Mouse (Mus musculus) megakaryocyte progenitor cell, adult 5-6 weeks (primary cell): ENCODE measurements around the gene Pih1d1. TPM values are rescaled to one million over a fixed set of nuclear protein-coding genes. Genes with fewer than 3 reads are reported as not detected.

Experiments
- ATAC-seq: replicated peaks from 2 replicates; pipeline ENCODE4 v1.8.0; 2016; ENCODE audit warnings: mild to moderate bottlenecking, moderate TSS enrichment, inconsistent platforms; ENCODE audit not compliant: poor library complexity
- total RNA-seq, 2 experiments: library from RNA; stranded (forward) in 1 of 2; stranded (reverse) in 1 of 2; fragments of 157-497, 149-512 nt in 1 of 2; fragments of 200-1000 nt in 1 of 2; gene quantifications; 2 replicates each; pipeline versions ENCODE4 v1.2.3 to v1.2.4; 2015 to 2017

Gene Pih1d1
- total RNA-seq, 2 experiments from 2014 or later, result 61.8 to 146 TPM

DNA sequence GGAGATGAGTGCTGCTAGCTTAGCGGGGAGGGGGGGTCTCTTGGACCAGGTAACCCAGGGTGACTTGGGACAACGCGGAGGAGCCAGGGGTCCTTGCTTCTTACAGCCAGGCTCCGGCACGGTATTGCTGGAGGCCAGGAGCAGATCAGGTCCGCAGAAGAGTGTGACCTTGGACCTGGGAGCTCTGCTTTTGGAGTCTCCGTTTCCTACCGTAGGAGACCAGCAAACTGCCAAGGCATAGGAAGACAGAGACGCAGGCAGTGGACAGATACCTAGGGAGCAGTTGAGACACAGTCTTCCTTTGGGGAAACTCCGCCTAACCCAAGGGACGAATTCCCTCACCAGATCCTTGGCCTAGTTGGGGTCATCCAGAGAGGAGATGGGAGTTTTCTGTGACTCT is 11.6 kb downstream of the Pih1d1 start:
- ATAC-seq, result no peak

DNA sequence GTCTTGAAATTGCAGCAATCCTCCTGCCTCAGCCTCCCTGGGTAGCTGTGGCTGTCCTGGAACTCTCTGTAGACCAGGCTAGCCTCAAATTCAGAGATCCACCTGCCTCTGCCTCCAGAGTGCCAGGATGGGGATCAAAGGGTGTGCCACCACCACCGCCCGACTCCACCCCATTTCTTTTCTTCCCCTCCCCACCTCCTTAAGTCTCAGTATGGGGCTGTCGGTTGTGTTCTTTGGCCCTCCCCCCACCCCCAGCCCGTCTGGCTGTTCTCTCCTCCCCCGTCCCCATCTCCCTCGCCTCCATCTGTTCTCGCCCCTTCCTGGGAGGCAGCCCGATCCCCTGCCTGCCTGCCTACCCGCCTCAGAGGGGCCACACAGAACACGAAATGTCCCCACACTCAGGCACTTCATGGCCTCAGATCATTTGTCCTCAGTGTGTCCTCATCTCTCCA is 12.9 kb downstream of the Pih1d1 start:
- no peak for ATAC-seq

DNA sequence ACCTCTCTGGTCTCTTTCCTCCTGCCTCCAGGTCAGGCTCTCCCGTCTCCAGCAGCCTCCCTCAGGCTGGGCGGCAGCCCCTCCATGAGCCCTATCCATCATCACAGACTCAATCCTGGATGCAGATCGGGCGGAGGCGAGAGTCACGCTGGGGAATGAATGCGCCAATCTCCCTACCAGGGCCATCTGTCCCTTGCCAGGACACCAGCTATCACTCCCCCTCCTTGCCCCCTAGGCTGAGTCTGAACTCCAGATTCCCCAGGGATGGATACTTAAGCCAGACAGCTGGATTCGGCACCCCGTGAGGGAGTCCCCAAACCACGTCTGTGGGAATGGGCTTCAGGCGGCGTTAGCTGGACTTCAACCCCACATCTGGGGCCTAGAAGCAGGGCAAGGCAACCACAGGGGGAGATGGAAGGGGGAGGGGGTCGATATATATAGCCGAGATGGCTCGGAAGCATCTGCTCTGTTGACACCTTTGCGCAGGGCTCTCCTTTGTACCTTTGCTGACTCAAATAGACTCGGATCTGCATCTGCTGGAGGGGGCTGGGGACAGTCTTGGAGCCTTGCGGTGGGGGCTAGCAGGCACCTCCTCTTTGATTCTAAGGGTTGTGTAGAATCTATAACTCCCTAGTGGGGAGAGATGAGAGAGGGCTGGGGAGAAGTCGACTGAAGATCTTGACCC is 13.8 kb downstream of the Pih1d1 start:
- ATAC-seq, result no peak

DNA sequence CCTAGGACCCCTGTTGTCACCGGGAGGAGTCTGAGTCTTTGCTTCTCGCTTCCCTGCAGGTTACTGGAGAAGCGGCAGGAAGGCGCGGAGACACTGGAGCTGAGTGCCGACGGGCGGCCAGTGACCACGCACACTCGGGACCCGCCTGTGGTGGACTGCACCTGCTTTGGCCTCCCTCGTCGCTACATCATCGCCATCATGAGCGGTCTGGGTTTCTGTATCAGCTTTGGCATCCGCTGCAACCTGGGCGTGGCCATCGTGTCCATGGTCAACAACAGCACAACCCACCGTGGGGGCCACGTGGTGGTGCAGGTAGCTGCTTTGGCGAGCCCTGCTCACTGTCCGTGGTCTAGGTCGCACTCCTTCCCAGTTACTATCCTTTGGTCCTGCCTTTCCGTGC is 14.6 kb downstream of the Pih1d1 start:
- no peak for ATAC-seq

DNA sequence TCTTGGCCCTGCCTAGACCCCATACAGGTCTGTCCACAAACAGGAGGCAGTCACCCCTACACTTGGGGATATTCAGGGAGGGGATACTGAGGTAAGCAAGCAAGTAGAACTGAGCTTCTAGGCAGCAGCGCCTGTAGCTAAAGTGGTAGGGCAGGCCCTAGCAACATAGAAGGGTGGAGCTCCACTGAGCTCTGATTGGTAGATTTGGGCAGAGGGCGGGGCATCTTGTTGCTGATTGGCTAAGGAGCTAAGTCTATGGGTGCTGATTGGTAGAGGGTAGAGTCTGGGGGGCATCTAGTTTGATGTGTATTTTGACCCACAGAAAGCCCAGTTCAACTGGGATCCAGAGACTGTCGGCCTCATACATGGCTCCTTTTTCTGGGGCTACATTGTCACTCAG is 15.4 kb downstream of the Pih1d1 start:
- peak; percentile 30; the same call in 1 of the 2 replicates for ATAC-seq

DNA sequence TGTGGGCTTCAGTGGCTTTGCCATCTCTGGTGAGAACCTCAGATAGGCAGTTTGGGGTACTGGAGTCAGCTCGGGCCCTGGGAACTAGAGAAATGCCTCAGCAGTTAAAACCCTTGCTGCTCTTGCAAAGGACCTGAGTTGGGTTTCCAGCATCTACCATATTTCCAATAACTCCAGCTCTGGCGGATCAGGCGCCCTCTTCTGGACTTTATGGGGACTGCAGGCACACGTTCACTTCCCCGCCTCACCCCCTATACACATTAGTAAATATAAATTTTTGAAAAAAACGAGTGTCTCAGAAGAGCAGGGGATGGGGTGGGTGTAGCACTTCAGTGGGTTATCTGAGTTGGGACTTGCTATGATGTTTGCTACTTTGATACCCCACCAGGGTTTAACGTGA is 18.9 kb downstream of the Pih1d1 start:
- peak; percentile 56 for ATAC-seq

DNA sequence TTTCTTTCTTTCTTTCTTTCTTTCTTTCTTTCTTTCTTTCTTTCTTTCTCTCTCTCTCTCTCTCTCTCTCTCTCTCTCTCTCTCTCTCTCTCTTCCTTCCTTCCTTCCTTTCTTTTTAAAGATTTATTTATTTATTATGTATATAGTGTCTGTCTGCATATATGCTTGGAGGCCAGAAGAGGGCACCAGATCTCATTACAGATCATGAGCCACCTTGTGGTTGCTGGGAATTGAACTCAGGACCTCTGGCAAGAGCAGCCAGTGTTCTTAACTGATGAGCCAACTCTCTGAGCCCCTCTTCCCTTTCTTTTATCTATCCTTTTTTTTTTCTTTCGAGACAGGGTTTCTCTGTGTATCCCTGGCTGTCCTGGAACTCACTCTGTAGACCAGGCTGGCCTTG is 19.7 kb downstream of the Pih1d1 start:
- ATAC-seq, result peak; percentile 50

DNA sequence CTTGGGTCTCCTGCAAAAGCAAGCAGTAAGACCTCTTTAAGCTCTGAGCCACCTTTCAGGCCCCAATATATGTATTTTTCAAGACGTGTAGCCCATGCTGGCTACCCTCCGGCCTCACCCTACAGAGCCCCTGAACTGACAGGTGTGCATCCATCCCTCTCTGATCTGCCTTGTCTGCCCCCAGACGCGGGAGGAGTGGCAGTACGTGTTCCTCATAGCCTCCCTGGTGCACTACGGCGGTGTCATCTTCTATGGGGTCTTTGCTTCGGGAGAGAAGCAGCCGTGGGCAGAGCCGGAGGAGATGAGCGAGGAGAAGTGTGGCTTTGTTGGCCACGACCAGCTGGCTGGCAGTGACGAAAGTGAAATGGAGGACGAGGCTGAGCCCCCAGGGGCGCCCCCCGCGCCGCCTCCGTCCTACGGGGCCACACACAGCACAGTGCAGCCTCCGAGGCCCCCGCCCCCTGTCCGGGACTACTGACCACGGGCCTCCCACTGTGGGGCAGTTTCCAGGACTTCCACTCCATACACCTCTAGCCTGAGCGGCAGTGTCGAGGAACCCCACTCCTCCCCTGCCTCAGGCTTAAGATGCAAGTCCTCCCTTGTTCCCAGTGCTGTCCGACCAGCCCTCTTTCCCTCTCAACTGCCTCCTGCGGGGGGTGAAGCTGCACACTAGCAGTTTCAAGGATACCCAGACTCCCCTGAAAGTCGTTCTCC is 20.6 kb downstream of the Pih1d1 start:
- no peak for ATAC-seq

DNA sequence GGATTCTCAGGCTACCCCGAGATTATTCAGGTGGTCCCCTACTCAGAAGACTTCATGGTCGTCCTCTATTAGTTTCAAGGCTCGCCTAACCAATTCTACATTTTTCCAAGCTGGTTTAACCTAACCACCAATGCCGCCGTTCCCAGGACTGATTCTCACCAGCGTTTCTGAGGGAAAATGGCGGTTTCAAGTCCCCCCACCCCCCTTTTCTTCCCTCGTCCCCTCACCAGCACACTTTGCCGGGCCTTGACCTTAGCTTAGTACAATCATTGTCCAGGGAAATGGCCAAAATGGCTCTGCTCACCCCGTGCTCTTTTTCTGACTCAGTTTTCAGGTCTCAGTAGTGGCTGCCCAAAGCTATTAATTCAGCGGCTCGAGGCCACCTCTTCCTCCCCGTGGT is 21.3 kb downstream of the Pih1d1 start:
- ATAC-seq, result no peak

DNA sequence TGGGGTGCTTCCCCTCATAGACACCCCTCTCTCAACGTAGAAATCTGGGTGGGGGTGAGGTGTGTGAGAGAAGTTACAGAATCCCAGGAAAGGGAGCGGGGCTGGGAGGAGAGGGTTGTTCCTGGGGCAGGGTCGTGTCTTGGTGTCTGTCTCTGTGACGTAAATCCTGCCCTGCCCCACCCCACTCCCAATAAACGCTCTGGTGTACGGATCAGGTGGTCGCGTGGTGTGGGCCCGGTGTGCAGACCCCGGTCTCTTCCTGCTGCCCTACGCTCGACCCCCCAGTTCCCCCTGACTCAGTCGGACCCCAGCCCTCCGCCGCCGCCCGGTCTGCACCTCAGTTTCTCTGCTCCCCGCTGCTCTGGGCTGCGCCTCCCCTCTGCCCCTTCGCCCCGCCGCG is 21.8 kb downstream of the Pih1d1 start:
- ATAC-seq, result no peak

DNA sequence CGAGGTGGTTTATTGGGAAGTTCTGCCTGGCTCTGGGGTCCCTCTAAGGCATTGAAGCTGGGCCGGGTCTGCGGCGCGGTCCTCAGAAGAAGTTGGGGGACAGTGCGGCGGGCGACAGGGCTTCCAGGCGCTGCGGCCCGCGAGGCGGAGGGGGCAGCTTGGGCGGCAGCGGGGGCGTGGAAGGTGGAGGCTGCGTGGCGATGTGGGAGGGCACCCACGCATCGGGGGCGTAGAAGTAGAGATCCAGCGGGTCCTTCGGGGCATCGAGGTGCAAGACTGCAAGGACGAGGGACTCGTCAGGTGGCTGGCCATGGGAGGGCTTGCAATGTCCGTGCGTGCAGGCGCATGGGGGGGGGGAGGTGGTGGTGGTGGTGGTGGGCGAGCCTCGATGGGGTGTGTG is 22.3 kb downstream of the Pih1d1 start:
- ATAC-seq, result no peak

DNA sequence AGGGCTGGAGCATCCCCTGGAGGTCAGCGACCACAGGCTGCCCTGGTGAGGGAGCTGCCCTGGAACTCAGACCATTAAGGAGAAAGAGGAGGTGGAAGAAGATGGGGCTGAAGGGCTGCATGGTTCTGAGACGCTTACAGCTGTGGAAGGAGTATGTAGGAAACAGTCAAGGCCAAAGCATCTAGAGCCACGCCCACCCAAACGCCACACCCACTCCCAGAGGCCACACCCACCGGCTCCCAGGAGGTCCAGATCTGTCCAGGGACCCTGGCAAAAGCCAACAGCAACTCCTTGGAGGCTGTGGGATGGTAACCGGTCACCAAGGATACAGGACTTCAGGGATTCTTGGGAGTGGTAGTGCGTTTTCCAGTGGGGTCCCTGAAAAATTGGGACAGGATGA is 24.4 kb downstream of the Pih1d1 start:
- ATAC-seq, result no peak

DNA sequence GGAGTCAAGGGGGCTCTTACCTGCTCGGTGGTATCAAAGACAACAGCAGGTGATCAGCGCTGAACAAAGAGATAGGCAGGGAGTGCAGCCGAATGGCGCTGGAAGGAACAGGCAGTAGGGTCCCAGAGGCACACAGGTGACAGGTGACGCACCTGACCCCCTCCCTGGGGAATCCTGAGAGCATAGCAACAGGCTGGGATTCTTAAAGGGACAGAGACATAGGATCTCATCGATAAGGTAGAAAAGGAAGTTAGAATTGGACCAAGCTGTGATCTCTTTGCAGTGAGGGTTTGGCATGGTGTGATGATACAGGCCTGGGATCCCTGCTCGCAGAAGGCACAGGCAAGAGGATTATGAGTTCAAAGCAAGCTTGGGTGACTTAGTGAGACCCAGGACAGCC is 25.4 kb downstream of the Pih1d1 start, which contains the start of gene Gfy:
TSS of gene Gfy (minus strand) at position 101 of the 400 bp plus-strand sequence.
- ATAC-seq, result no peak

DNA sequence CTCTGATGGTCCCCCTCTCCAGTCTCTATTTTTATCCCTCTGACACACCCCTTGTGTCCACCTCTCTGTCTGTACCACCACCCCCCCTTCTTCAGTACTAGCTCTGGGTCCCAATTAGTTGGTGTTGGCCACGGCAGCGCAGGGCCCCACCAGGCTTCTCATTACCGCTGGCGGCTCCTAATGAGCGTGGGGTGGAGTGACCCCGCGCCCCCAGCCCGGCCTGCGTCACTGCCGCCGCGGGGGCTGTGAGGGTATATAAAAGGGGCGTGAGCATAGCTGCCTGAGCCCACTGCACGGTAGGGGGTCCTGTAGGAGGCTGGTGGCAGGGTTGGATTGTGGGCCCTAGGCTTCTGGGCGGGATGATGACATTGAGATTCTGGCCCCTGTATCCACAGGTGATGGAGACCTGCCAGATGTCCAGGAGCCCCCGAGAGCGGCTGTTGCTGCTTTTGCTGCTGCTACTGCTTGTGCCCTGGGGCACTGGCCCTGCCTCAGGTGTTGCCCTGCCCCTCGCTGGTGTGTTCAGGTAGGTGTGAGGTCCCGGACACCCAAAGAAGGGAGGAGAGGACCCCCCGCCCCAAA is 26.9 kb downstream of the Pih1d1 start, which contains the start of gene Pth2:
TSS of gene Pth2 (plus strand) at position 100 of the 582 bp plus-strand sequence.
- ATAC-seq, result no peak

DNA sequence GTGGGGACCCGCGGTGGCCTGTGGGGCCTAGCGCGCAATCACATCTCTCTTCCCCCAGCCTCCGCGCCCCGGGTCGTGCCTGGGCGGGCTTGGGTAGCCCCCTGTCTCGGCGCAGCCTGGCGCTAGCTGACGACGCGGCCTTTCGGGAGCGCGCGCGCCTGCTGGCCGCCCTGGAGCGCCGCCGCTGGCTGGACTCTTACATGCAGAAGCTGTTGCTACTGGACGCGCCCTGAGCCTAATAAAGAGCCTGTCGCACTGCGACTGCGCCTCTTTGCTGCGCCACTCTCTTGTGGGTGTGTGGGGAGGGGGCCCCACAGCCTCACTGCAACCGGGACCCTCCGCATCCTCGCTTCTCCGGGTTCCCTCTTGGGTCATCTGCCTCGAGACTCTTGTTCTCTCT is 27.4 kb downstream of the Pih1d1 start:
- peak; percentile 20 for ATAC-seq

DNA sequence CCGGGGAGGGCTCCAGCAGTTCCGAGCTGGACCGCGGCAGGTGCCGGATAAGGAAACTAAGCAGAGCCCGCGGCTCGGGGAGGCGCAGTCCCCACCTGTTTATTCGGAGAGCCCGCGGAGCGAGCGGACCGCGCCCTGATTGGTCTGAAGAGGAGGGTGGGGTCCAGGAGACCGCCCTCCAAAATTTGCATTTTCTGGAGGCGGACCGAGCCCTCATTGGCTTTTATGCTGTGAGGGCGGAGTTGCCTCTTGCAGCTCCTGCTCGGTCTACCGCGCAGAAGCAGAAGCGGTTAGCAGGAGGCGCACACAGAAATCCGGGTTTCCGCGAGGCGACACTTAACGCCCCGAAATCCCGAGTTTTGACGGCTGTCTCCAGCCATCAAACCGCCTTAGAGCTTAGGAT is 28.1 kb downstream of the Pih1d1 start:
- ATAC-seq, result peak; percentile 96

DNA sequence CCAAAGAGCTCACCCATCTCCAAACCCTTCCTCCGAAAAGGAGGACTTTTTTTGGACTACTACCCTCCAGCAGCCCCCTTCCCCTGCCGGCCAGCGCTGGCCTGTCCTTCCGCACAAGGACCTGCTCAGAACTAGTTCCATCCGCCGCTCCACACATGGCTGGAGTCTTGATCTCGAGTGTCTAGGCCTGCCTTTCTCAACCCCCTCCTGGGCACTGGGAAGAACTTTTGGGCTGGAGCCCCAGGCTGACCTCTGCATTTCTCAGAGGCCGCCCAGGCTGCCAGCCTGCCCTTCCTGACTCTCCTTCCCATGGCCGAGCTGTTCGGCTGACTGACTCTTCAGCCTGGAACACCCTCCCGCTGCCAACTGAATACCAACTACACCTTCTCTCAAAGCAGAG is 28.5 kb downstream of the Pih1d1 start:
- 0 out of 2 replicates have a peak, but pooled peaks have one; percentile 2 for ATAC-seq

DNA sequence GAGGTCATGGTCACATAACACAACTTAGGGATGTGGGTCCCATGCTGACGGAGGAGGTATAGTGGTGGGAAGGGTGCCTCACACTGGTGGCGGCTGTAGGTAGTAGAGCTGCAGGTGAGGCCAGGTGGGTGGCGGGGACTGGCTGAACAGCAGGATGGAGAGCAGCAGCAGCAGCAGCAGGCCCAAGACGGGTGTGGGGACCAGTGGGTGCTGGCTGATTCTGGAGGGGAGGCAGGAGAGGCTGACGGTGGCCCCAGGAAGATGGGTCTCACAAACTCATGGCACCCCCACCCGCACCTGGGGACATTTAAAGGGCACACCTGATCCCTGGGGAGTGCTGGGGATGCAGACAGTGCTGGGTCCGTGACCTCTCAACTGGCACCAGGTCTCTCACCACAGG is 29.6 kb downstream of the Pih1d1 start:
- no peak for ATAC-seq

DNA sequence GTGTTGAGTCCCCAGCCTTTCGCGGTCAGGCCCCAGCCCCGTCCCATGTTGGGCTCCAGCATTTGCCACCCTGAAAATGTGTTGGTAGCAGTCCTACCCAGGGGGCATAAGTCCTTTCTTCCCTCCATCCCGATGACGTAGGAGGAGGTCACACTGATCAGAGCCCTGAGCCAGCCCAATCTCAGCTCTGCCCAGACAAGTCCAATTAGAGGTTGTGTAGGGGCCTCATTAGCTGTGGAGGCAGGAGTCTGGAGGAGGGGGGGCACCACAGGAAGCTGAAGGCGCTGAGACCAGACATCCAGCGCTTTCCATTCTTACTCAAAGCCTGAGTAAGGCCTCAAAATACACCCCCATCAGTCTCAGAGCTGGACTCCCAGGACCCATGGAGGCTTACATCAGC is 31.8 kb downstream of the Pih1d1 start:
- ATAC-seq, result no peak

DNA sequence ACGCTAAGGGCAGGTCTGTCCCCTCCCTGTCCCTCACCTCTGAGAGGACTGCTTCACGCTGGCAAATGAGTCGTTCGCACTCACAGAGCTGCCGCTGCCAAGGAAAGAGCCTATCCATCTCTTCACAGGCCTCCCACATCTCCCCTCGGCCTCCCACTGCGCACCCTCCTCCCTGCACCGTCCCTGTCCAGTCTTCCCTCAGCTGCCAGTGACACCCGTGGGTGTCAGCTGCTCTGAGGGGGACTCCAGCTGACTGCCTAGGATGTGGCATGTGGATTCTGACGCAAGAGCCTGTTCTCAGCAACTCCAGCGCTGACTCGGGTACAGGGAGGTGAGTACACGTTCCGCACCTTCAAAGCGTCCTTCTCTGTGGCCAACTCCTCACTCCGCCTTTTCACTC is 35.5 kb downstream of the Pih1d1 start:
- no peak for ATAC-seq

DNA sequence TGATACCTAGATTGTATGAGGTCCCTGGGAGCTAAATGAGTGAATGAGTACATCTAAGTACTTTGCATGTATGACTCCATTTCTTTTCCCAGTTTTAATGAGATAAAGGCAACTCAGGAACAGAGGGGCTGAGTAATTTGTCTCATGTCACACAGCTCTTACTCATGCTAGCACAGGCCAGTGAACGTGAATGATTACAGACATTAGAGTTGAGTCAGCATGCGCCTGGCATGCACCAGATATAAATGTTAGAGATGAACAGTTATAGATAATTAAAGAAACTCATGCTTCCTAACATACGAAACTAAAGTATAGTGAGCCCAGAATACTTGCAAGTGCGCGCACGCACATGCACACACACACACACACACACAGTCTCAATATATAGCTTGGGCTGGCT is 36.1 kb downstream of the Pih1d1 start:
- peak; percentile 34 for ATAC-seq

DNA sequence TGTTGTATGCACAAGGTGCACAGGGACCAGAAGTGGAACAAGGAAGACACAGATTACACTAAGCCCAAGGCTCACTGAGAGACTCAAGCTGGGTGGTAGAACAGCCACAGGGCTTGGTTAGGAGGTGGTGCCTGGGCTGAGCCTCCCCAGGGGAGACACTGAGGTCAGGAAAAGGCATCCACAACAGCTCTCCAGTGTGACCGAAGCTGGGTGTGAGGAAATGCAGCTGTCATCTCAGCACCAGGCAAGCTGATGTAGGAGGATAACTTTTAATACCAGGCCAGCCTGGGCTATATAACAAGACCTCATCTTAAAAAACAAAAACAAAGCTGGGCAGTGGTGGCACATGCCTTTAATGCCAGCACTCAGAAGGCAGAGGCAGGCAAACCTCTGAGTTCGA is 37.1 kb downstream of the Pih1d1 start:
- no peak for ATAC-seq
